18 mouse cellular contexts compared by ENCODE assay signal in genomic region chr14:120509366-120509640, GRCm38 (mm10).
"Had no signal": no experiment of that assay in that cellular context is flagged by ENCODE, and none has a peak within 500 bp of the region (broad histone marks: within the 10 kb centered on the region; RNA-seq: fewer than 3 reads in every experiment).

No protein-coding gene starts in this region.

- H3K9ac ChIP-seq: liver, embryonic 13.5 days; liver, embryonic 15.5 days; liver, postnatal 0 days; midbrain, embryonic 13.5 days; midbrain, embryonic 15.5 days; neural tube, embryonic 13.5 days had no signal

- H3K9me3 ChIP-seq: liver, embryonic 13.5 days; liver, embryonic 15.5 days; megakaryocyte, embryonic 14.5 days; midbrain, embryonic 13.5 days; midbrain, embryonic 15.5 days; neural tube, embryonic 13.5 days had no signal

- H3K4me1 ChIP-seq: liver, embryonic 15.5 days had no signal

- ATAC-seq: liver, postnatal 0 days; midbrain, embryonic 13.5 days; midbrain, embryonic 15.5 days had no signal

- DNase-seq: liver, embryonic 13.5 days; liver, postnatal 0 days; lung, adult 2 months; lung, postnatal 10 days; lung, postnatal 36 days; right cerebral cortex, postnatal 14 days; right cerebral cortex, postnatal 4 days; spleen, adult 18-20 months; thymus, adult 18-20 months; thymus, postnatal 25 days; thymus, postnatal 4 days had no signal

- H3K27me3 ChIP-seq: liver, embryonic 13.5 days; liver, embryonic 15.5 days; megakaryocyte, embryonic 14.5 days; midbrain, embryonic 13.5 days; midbrain, embryonic 15.5 days; neural tube, embryonic 13.5 days had no signal

- H3K4me2 ChIP-seq: liver, embryonic 13.5 days; liver, embryonic 15.5 days; midbrain, embryonic 11.5 days; midbrain, embryonic 13.5 days; midbrain, embryonic 15.5 days; neural tube, embryonic 13.5 days had no signal

- H3K4me3 ChIP-seq: liver, embryonic 13.5 days; liver, embryonic 15.5 days; megakaryocyte, embryonic 14.5 days; midbrain, embryonic 13.5 days; midbrain, embryonic 15.5 days; neural tube, embryonic 13.5 days had no signal

- H3K27ac ChIP-seq: liver, embryonic 13.5 days; liver, embryonic 15.5 days; macrophage; midbrain, embryonic 13.5 days; midbrain, embryonic 15.5 days; neural tube, embryonic 13.5 days had no signal

- H3K36me3 ChIP-seq: liver, embryonic 13.5 days; liver, embryonic 15.5 days had no signal
